Comparison of ENCODE assay signal across 15 mouse cellular contexts in genomic region chr2:166141039-166141438, GRCm38 (mm10). TPM values are rescaled to one million over a fixed set of nuclear protein-coding genes. Genes with fewer than 3 reads are reported as not detected.
DNase-seq lines count a peak whose midpoint lies in the region; ATAC-seq and TF ChIP-seq lines count a peak whose summit lies in the region.
"Had no signal": no experiment of that assay in that cellular context is flagged by ENCODE, and none has a peak within 500 bp of the region (broad histone marks: within the 10 kb centered on the region; RNA-seq: fewer than 3 reads in every experiment).

No protein-coding gene starts in this region.

- H3K4me1 ChIP-seq in intestine, postnatal 0 days (replicated peaks; ENCODE audit: control insufficient read depth, insufficient read depth, low read length): peaks cover 14% of the 10 kb centered on the region
- H3K4me1 ChIP-seq in intestine, embryonic 16.5 days (ENCODE audit: control insufficient read depth, insufficient read depth, low read length): peaks cover 51% of the 10 kb centered on the region
- peaks cover 21 to 67% of the 10 kb centered on the region in 2 experiments for H3K4me1 ChIP-seq in ES-E14 (ENCODE audit: control insufficient read depth in 2 of 2, insufficient read depth in 2 of 2, low read length in 2 of 2, poor library complexity in 1 of 2)
- H3K4me1 ChIP-seq in small intestine, adult 2 months (ENCODE audit: control insufficient read depth, insufficient read depth, insufficient read length, low read length): peaks cover 62% of the 10 kb centered on the region
- H3K4me1 ChIP-seq in midbrain, embryonic 16.5 days (ENCODE audit: control insufficient read depth, insufficient read depth, low read length): peaks cover 13% of the 10 kb centered on the region; the same call in 1 of the 2 replicates
- H3K4me1 ChIP-seq: liver, embryonic 13.5 days had no signal

- H3K4me2 ChIP-seq in intestine, postnatal 0 days (replicated peaks; ENCODE audit: low read depth): no peak overlapping the region
- H3K4me2 ChIP-seq in intestine, embryonic 16.5 days (ENCODE audit: low read depth, low read length): no peak overlapping the region
- no peak overlapping the region for H3K4me2 ChIP-seq in midbrain, embryonic 16.5 days (ENCODE audit: low read length)
- H3K4me2 ChIP-seq: limb, embryonic 13.5 days; liver, embryonic 13.5 days; lung, embryonic 14.5 days had no signal

- WGBS in intestine, postnatal 0 days: 71% methylated on average over 6 of the region's 6 CpGs
- WGBS in intestine, embryonic 16.5 days: 82% methylated on average over 6 of the region's 6 CpGs
- WGBS in small intestine, adult 2 months: 68% methylated on average over 6 of the region's 6 CpGs
- 97% methylated on average over 6 of the region's 6 CpGs for WGBS in midbrain, embryonic 16.5 days

- peaks cover 8% of the 10 kb centered on the region; the same call in 1 of the 2 replicates for H3K36me3 ChIP-seq in intestine, postnatal 0 days (ENCODE audit: control insufficient read depth, insufficient read depth)
- H3K36me3 ChIP-seq in intestine, embryonic 16.5 days (ENCODE audit: control insufficient read depth, insufficient read depth, low read length): no peaks in the 10 kb centered on the region
- H3K36me3 ChIP-seq in ES-E14 (ENCODE audit: control insufficient read depth, insufficient read depth, low read length, poor library complexity, severe bottlenecking): peaks cover 10% of the 10 kb centered on the region; the same call in 1 of the 2 replicates
- no peaks in the 10 kb centered on the region for H3K36me3 ChIP-seq in small intestine, adult 2 months (ENCODE audit: control insufficient read depth, insufficient read depth, low read length)
- H3K36me3 ChIP-seq in midbrain, embryonic 16.5 days (ENCODE audit: control insufficient read depth, insufficient read depth, low read length): no peaks in the 10 kb centered on the region
- H3K36me3 ChIP-seq: liver, embryonic 13.5 days had no signal

- in situ Hi-C loops in ES-E14 (cut with MboI; ENCODE audit: low sequenced_read_pairs in 2 of 2, unreplicated experiment in 2 of 2): no loop called here

- intact Hi-C loops in gastrocnemius, adult 2 months (cut with DNase I): no loop called here

- H3K9me3 ChIP-seq in intestine, postnatal 0 days (ENCODE audit: control insufficient read depth): no peaks in the 10 kb centered on the region
- H3K9me3 ChIP-seq in intestine, embryonic 16.5 days (ENCODE audit: control insufficient read depth, low read length): no peaks in the 10 kb centered on the region
- no peaks in the 10 kb centered on the region for H3K9me3 ChIP-seq in ES-E14 (ENCODE audit: control insufficient read depth, insufficient read depth, low read depth, low read length)
- H3K9me3 ChIP-seq in midbrain, embryonic 16.5 days (replicated peaks; ENCODE audit: control insufficient read depth, low read length, poor library complexity, severe bottlenecking): no peaks in the 10 kb centered on the region
- H3K9me3 ChIP-seq: limb, embryonic 13.5 days; liver, embryonic 13.5 days had no signal

- H3K27ac ChIP-seq in gastrocnemius, adult 2 months: peak overlapping the region; percentile 31; the same call in 1 of the 2 replicates
- no peak overlapping the region for H3K27ac ChIP-seq in intestine, postnatal 0 days (ENCODE audit: low read depth, low read length)
- no peak overlapping the region for H3K27ac ChIP-seq in intestine, embryonic 16.5 days (ENCODE audit: low read length)
- peak overlapping the region; percentile 59; the same call in 1 of the 2 replicates for H3K27ac ChIP-seq in ES-E14 (ENCODE audit: insufficient read depth, low read depth, low read length, poor library complexity, severe bottlenecking)
- H3K27ac ChIP-seq in small intestine, adult 2 months (ENCODE audit: insufficient read depth, low read depth, low read length): peak overlapping the region; percentile 85
- no peak overlapping the region for H3K27ac ChIP-seq in midbrain, embryonic 16.5 days (ENCODE audit: low read length)
- H3K27ac ChIP-seq: heart, adult 2 months; liver, embryonic 13.5 days had no signal

- no peak for TF ChIP-seq CTCF in gastrocnemius, adult 2 months (IDR thresholded peaks at IDR 0.05)
- no peak for TF ChIP-seq CTCF in intestine, postnatal 0 days (IDR thresholded peaks at IDR 0.05; ENCODE audit: low read depth)
- TF ChIP-seq CTCF in small intestine, adult 2 months (IDR thresholded peaks at IDR 0.05; ENCODE audit: extremely low read depth, insufficient read length, insufficient replicate concordance, low read depth, low read length): no peak

- H3K4me3 ChIP-seq in gastrocnemius, adult 2 months: no peak overlapping the region
- H3K4me3 ChIP-seq in intestine, postnatal 0 days (ENCODE audit: low read depth, low read length): no peak overlapping the region
- H3K4me3 ChIP-seq in intestine, embryonic 16.5 days (ENCODE audit: low read length): no peak overlapping the region
- H3K4me3 ChIP-seq in ES-E14 (ENCODE audit: insufficient read depth in 1 of 2, low read depth in 1 of 2, low read length in 2 of 2, poor library complexity in 1 of 2, severe bottlenecking in 1 of 2): peak overlapping the region in 1 of 2 experiments; percentile 19; a peak in 2 of 4 replicates
- no peak overlapping the region for H3K4me3 ChIP-seq in small intestine, adult 2 months (ENCODE audit: low read depth, low read length)
- H3K4me3 ChIP-seq in midbrain, embryonic 16.5 days (ENCODE audit: low read depth, low read length): no peak overlapping the region
- H3K4me3 ChIP-seq: heart, adult 2 months; limb, embryonic 13.5 days; liver, embryonic 13.5 days had no signal

- H3K27me3 ChIP-seq in intestine, postnatal 0 days (replicated peaks; ENCODE audit: control insufficient read depth, insufficient read depth, low read length): no peaks in the 10 kb centered on the region
- H3K27me3 ChIP-seq in intestine, embryonic 16.5 days (replicated peaks; ENCODE audit: control insufficient read depth, insufficient read depth, low read length): no peaks in the 10 kb centered on the region
- H3K27me3 ChIP-seq in small intestine, adult 2 months (ENCODE audit: control insufficient read depth, insufficient read depth, low read length): no peaks in the 10 kb centered on the region
- H3K27me3 ChIP-seq in midbrain, embryonic 16.5 days (ENCODE audit: control insufficient read depth, insufficient read depth, low read depth, low read length): no peaks in the 10 kb centered on the region
- H3K27me3 ChIP-seq: limb, embryonic 13.5 days had no signal

- H3K9ac ChIP-seq in intestine, postnatal 0 days (ENCODE audit: low read depth, low read length): no peak overlapping the region
- H3K9ac ChIP-seq in intestine, embryonic 16.5 days (ENCODE audit: low read depth, low read length): no peak overlapping the region
- H3K9ac ChIP-seq in ES-E14 (ENCODE audit: insufficient read depth, low read depth, low read length, poor library complexity, severe bottlenecking): no peak overlapping the region; the same call in 1 of the 2 replicates
- no peak overlapping the region for H3K9ac ChIP-seq in midbrain, embryonic 16.5 days (ENCODE audit: low read depth, low read length)
- H3K9ac ChIP-seq: limb, embryonic 13.5 days; liver, embryonic 13.5 days; lung, embryonic 14.5 days had no signal

- TF ChIP-seq POLR2A in small intestine, adult 2 months (IDR thresholded peaks at IDR 0.05; ENCODE audit: low read depth, low read length): no peak

- DNase-seq in gastrocnemius, adult 2 months: no peak
- DNase-seq in gastrocnemius, adult 8-10 months (ENCODE audit: low spot score in 2 of 2): no peak
- DNase-seq in ES-E14 (ENCODE audit: low read depth, low spot score): no peak
- DNase-seq: cerebellum, adult 11 months; embryo, embryonic 11 days; liver, embryonic 13.5 days; thymus, postnatal 14 days had no signal

- peak; percentile 26; the same call in 1 of the 2 replicates for ATAC-seq in intestine, postnatal 0 days
- ATAC-seq in intestine, embryonic 16.5 days: no peak
- no peak for ATAC-seq in midbrain, embryonic 16.5 days
- ATAC-seq: CD4-positive, CD25-positive, alpha-beta regulatory T cell, adult 4 months had no signal

TF ChIP-seq in ES-E14, 5 proteins besides CTCF, POLR2A, EP300 and RAD21:
- no peak for TF ChIP-seq ZNF384 (IDR thresholded peaks at IDR 0.05; ENCODE audit: low read depth, low read length)
- no peak for TF ChIP-seq CHD2 (IDR thresholded peaks at IDR 0.05; ENCODE audit: low read depth, low read length)
- TF ChIP-seq MAFK (IDR thresholded peaks at IDR 0.05; ENCODE audit: insufficient read depth, low read depth, low read length): no peak
- no peak for TF ChIP-seq ZC3H11A (IDR thresholded peaks at IDR 0.05; ENCODE audit: borderline replicate concordance, low read depth, low read length)
- TF ChIP-seq HCFC1 (IDR thresholded peaks at IDR 0.05; ENCODE audit: borderline replicate concordance, insufficient read depth, low read length): no peak

RNA-seq across cellular contexts. Expression of gene Sulf2, which starts 14.4 kb away (rescaled TPM):
- total RNA-seq in gastrocnemius, adult 2 months (2021): 10 to 100 TPM in 1 of 2 experiments, 1 to 10 TPM in 1; 5.9 to 12.2 TPM
- total RNA-seq in gastrocnemius, adult 8-10 months (2022): 1 to 10 TPM; 6.0 to 9.9 (median 7.1) TPM
- polyA plus RNA-seq in intestine, postnatal 0 days (2015; fragmentation: Nextera tagmentation; extraction: Ambion mirVana): 66.0 and 66.4 TPM in 2 replicates
- polyA plus RNA-seq in intestine, embryonic 16.5 days (2015; fragmentation: Nextera tagmentation; extraction: Ambion mirVana): 68.4 and 76.3 TPM in 2 replicates
- total RNA-seq in ES-E14 (2012; rRNA removed): 102 and 164 TPM in 2 replicates
- 35.8 and 75.6 TPM in 2 replicates for polyA plus RNA-seq in small intestine, adult 2 months (2012; rRNA removed)
- polyA plus RNA-seq in midbrain, embryonic 16.5 days (2015; fragmentation: Nextera tagmentation; extraction: Ambion mirVana): 88.1 and 94.5 TPM in 2 replicates

Comparison
In these comparisons a context has a peak if more than half of its experiments do, and no peak if none do; other contexts are left out.
1. H3K27ac ChIP-seq: peak in gastrocnemius, adult 2 months (single experiment), ES-E14 (single experiment) and small intestine, adult 2 months (single experiment); none in intestine, postnatal 0 days (single experiment), intestine, embryonic 16.5 days (single experiment) and midbrain, embryonic 16.5 days (single experiment).